Mouse (Mus musculus) MEL (cell line): ENCODE measurements around the gene Ccdc88b.

ENCODE experiments used
- CHD2 ChIP-seq: IDR thresholded peaks from 2 replicates; pipeline ENCODE4 v1.6.1; 2011; ENCODE audit warnings: low read length, improper control_type of control experiment
- RAD21 ChIP-seq: IDR thresholded peaks from 2 replicates; pipeline ENCODE4 v1.6.1; 2011; ENCODE audit warnings: mild to moderate bottlenecking, low read depth, low read length, improper control_type of control experiment
- TCF12 ChIP-seq: IDR thresholded peaks from 2 replicates; pipeline ENCODE4 v1.6.1; 2014; ENCODE audit warnings: low read depth, mild to moderate bottlenecking, inconsistent platforms, low read length, improper control_type of control experiment, moderate library complexity

DNA sequence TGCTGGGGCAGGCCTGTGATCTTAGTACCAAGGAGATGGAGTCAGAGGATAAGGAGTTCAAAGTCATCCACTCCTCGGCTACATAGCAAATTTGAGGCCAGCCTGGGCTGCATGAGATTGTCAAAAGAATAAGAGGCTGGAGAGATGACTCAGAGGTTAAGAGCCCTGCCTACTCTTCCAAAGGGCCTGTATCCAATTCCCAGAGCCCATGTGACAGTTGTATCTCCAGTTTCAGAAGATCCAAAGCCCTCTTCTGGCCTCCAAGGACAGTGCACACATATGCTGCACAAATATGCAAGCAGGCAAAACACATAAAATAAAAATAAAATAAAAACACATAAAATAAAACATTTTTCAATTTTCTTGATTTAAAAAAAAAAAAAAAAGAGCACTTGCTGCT is 16.2 kb upstream of the Ccdc88b start:
- TF ChIP-seq TCF12 = no peak
- TF ChIP-seq RAD21 = no peak
- TF ChIP-seq CHD2 = no peak
